Mouse (Mus musculus) spleen, postnatal 4 days (tissue): ENCODE results near the gene Ttc3.
"Not testable (repeated sequence)": the region's sequence is repeated elsewhere in the genome, so short reads cannot be mapped to it uniquely, and the experiment has no call there.

Source experiments
- DNase-seq, 2 experiments: peaks; one replicate each; pipeline ENCODE4 v3.0.0; 2022; ENCODE audit warnings: low spot score in 2 of 2

The Ttc3 gene

DNA sequence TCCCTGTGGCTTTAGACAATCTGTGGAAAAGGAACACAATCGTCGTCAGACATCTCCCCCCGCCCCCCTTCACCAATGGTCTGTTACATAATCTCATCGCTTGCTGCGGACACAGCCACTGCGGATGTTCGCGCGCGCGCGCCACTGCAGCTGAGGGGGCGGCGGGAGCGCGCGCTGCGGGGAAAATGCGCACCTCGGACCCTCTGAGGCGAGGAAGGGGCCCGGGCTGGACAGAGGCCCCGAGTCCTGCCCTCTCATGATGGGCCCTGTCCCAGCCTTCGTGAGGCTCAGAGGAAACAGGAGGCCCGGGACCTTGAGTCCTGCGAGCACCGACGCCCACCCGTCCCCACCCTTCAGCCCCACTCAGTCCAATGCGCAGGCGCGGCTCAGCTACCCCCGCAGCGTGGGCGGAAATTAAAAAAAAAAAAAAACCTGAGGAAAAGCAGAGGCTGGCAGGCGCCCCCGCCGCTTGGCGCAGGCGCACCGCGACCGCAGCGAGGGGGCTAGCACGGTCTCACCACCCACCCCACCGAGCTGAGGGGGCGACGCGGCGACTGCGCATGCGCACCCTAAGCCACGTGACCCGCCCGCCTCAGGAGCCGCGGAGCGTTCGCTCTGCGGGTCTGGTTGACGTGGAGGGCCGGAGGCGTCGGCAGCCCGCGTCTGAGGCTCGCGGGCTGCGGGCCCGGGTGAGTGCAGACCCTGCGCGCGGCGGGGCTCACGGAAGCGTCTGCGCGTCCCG, at the start of gene Ttc3:
TSS of gene Ttc3 (plus strand) at position 446 of the 742 bp plus-strand sequence.
- DNase-seq = peak; percentile 85 to 94

DNA sequence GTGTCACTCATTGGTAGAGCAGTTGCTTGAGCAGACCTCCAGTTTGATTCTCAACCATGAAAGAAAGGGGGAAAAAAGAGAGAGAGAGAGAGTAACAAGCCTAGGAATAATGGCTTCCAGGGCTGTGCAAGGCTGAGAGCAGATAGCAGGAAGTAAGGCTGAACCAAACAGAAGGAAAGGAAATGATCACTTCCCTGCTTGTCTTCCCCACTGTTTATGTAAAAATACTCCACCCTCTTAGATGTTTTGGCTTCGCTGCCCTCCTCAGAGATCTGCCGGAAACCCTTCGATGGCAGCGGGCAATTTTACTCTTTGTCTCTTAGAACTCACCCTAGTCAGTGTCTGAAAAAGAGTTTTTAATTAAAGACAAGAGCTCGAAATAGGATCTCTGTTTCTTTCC, 46.7 kb upstream of the Ttc3 start:
- DNase-seq = no peak

DNA sequence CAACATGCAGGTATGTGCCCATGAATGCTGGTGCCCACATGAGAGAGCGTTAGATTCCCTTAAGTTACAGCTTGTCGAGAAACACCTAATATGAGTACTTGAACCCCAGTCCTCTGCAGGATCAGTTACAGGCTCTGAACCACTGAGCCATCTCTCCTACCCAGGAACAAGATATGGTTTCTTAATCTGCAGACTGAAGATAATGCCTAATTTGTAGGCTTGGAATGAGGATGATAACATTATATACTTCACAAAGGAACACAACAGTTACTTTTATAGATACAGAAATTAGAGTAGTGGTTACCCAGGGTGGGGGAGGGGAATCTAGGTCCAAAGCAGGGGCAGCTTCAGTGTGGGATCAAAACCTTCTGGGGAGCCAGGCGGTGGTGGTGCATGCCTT, 44.4 kb upstream of the Ttc3 start:
- no peak for DNase-seq

DNA sequence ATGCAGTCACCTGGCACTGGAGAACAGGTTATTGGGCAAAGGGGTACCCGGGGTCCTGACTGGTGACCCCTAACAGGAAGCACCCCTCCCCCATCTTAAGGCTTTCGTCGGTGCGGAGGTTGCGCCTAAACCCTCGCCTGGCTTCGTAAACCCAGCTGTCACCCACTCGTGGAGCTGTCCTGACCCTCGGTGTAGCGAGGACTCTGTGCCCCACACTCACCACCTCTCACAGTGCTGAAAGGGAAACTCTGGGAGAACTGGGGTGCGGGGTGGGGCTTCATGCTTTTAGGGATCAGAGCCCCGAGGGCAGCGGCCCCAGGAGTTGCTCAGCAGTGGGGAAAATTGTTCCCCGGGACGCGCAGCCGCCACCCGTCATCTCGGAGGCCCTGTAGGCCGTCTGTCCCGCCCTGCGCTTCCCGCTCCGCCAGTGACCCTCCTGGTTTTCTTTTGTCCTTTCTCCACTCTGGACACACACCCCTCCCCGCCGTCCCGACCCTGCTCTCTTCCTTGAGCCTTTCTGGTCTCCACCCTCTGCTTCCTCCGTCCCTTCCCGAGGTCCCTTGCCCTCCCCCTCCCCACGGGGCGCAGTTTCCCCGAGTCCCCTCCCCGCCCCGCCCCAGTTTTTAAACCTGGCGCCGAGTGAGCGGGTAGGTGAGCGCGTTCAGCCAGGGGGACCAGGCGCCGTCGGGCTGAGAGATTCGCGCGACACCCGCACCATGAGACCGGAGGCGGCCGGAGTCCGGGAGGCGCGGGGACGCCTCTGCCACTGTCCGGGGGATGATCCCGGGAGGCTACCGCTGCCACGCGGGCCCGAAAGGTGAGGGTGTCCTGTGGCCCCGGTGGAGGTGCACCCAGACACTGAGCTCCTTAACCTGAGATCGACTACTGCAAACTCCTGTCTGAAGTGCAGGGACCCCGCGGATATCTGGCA, 42.4 kb upstream of the Ttc3 start, which contains the start of gene Ripply3:
TSS of gene Ripply3 (plus strand) at position 640 of the 931 bp plus-strand sequence.
- DNase-seq = peak; percentile 21 to 72

DNA sequence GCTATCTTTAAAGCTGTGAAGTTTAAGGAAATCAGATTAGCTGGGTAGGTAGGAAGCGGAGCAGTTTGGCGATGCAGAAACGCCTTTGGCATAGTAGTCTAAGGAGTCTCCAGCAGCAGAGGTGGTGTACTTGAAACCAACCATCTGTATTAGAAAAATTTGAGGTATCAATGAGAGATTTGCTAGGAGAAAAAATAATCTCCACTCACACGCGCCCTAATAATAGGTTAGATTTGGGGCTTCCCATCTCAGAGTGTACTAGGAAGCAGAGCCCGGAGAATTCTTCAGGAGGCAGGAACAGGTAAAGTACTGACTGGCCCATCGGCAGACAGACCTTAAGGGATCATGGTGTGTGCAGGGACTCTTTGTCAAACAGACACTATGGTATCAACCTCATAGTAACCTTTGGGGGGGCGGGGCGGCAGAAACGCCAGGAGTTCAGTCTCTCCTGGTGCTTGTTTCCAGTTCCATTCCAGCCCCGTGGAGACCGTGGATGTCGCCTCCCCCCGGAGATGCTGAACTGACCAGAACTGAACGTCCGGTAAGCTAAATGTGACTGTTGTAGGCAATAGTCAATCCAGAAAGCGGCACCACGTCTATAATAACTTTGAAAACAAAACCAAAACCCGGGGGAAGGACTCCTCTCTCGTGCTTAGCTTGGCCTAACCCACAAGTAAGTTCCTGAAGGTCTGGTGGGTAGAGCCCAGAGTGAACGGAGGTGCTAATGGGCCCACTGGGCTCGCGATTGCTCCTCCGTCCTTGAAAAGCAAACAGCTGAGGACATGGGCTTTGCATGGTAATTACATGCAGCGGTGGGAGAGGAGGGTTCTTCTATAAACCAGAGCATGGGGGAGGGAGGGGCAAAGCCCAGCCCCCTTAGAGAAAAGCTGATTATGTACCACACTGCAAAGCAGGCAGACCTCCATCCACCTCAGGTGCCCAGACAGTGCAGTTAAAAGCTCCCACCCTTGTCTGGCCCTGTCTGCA, 41.2 kb upstream of the Ttc3 start:
- DNase-seq = no peak

DNA sequence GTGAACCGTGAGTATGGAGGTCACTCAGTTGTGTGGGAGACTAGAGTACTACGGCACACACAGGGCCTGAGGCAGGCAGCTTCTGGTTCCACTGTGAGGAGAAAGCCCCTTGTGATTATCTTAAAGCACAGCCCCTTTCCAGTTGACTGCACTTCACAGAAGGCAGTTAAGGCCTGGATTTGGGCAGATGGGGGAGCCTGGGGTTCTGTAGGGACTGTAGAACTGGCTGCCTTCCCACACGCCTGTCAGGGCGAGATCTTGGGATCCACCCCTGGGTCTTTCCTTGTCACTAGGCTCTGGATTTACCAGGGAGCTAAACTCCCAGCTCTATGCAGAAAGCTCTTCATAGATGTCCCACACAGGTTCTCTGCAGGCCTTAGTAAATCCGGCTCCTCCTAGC, 40.0 kb upstream of the Ttc3 start:
- no peak for DNase-seq

DNA sequence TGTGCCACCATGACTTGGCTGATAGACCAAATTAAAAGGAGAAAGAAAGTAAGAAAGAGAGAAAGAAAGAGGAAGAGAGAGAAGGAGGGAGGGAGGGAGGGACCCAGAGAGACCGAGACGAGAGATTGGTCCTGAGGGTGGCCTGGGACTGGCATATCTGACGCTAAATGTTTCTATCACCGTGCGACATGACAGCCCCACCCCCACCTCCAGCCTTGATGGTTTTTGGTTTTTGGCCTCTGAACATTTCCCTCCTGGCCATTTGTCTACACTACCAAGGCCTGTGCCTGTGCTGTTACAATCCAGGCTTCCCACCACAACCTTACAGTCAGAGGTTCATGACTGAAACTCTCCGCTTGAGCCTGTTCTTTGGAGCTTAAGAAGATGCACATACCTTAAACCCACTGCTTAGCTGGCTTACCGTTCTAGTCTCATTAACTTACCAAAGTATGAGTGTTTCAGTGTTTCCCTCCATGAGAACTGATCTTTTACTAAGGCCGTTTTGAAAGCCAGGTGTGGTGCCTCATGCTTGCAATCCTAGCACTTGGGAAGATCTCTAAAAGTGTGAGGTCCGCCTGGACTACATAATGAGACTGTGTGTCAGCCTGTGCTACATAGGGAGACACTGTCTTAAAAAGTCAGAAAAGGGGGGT, 39.1 kb upstream of the Ttc3 start:
- DNase-seq = no peak

DNA sequence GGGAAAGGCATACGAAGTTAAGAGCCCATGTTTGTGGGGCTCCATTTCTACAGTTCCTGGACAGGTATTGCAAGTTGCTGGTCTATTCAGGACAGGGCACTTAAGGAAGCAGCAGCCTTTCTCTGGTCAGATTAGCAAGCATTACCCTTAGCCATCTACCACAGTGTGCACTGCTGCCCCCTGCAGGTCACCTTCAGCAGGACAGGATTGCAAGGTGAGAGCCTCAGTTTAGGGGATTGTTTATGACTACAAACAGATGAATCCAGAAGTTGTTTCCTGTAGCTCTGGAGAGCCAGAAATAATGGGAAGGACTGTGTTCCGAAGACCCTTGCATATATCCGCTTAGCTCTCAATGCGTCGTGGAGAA, 38.5 kb upstream of the Ttc3 start:
- peak; percentile 72 to 92 for DNase-seq

DNA sequence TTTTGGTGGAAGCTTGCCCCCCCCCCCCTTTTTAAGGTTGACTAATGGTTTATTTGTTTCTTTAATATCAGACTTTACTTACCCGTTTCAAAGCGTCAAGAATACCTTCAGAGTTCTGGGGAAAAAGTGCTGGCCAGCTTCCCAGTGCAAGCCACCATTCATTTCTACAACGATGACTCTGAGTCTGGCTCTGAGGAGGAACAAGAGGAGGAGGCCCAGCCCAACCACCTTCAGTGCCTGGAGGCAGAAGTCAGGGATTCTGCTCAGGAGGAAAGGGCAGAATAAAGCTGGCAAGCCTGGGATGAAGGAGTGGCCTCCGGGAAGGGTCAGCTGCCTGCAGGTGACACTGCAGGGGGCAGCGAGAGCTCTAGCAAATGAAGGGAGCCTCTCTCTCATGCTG, 34.8 kb upstream of the Ttc3 start:
- no peak for DNase-seq

DNA sequence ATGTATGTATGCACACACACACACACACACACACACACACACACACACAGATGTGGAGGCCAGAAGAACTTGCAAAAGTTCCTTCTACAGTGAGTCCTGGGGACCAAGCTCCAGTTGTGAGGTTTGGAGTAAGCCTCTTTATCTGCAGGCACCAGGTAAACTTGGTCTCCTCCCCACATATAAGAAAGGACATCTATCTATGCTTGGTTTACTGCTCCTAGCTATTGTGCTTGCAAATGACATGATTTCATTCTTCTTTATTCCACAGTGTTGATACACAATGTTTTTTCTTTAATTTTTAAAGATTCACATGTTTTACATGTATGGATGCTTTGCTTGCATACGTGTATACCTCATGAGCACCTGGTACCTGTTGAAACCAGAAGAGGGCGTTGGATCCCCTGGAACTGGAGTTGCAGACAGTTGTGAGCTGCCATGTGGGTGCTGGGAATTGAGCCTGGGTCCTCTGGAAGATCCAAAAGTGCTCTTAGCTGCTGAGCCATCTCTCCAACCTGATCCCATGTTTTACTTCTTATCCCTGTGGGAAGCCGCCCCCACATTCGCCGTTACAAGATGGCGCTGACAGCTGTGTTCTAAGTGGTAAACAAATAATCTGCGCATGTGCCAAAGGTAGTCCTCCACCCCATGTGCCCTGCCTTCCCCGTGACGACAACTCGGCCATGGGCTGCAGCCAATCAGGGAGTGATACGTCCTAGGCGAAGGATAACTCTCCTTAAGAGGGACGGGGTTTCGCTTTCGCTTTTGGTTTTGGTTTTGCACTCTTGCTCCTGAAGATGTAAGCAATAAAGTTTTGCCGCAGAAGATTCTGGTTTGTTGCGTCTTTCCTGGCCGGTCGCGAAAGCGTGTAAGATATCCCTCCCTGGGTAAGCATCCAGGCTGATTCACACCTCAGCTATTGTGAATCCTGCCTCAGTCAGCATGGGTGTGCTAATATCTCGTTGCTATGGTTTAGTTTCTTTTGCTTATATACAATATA, 31.0 kb upstream of the Ttc3 start:
- not testable (repeated sequence) for DNase-seq

DNA sequence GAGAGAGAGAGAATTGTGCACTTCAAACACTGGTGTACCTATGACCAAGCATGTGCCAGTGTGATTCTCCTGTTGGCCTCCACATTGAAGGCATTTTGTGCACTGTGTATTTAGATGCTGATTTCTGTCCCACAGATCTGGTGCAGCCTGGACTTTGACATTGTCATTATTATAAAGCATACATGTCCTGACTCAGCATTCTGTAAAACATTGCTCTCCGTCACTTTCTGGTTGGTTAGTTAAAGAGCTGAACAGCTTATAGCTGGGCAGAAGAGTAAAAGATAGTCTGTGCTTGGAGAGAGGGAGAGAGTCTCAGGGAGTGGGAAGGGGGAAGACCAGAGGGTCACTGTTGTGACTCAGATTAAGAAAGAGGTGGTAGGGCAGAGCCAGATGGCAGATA, 24.7 kb upstream of the Ttc3 start:
- no peak for DNase-seq

DNA sequence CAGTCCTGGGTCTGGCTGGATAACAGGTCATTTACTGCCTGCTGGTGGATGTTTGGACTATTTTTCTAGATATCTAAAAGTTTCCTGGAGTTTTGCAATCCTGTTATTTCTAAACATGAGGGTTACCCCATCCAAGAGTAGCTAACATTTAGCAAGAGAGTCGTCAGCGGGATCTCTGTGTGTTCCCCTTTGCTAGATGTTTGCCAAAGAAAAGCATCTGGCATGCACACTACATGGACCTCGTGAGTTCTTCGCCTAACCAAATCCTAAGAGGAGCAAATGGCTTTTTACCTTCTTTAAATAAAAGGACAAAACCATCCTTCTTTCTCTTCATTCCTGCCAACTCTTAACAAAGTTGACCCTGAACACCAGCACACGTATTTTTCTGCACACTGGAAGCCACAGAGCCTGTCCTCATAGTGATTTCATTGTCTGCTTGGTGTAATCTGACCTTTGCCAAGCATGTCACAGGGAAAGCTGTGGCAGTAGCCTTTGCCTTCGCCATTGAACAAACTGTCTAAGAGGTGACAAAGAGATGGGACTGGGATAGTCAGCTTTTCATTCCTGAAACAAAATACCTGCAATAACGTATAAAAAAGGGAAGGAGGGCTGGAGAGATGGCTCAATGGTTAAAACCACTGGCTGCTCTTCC, 23.2 kb upstream of the Ttc3 start:
- DNase-seq = no peak

DNA sequence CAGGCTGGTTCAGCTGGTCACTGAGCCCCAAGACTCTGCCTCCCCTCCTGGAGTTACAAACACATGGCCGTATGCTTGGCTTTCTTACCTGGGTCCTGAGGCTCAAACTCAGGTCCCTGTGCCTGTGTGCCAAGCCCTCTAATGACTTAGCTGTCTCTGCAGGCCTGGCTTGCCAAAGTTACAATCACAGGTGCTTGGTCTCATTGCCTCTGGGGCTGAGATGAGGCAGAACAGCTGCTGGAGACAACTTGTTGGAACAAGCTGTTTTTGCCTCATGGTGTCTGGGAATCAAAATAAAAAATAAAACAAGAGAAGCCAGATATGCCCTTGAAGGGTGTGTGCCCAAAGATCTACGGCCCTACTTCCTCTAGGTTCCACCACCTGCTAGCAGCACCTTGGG, 21.6 kb upstream of the Ttc3 start:
- no peak for DNase-seq

DNA sequence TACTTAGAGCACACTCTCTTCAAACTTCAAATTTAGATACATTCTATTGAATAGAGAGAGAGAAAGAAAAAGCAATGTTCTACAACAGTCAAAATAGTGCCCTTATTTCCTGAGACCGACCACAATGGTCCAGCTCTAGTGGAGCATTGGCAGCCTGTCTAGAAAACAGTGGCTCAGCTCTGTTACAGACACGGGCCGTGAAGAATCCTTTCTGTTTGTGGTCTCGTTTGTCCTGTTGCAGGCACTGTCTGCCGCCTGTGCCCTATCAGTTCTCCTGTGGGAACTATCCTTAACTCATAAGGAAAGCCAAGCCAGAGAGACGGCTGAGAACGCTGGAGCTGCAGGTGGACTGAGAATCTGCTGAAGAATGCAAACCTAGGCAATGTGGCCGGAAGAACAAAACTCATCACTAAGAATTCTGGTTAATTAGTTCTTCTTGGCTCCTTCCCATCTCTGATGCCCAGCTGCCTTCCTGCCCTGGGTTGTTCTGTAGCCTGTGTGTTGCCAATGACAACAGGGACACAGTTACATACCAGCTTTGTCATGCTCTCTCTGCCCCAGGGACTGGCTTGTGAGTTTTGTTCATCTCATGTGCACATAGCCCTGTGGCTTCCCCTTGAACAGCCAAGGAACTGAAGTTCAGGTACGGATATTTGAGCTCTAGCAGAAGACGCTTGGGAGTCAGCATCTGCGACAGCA, 20.7 kb upstream of the Ttc3 start:
- no peak for DNase-seq

DNA sequence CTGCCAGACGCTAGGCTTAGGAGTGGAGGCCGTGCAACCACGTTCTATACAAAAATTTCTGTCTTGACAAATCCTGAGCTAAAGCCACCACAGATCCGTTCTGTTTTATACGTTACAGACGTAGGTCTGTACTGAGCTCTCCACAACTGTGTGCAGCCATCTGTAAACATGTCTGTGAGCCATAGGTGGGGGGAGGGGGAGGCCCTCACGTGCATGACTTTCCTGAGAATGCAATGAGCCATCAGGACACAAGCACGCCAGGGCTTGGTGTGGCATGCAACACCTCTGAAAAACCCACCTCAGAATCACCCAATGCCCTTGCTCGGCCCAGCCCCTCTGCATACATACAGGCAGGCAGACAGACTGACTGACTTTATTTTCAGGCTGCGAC, 20.1 kb upstream of the Ttc3 start:
- no peak for DNase-seq

DNA sequence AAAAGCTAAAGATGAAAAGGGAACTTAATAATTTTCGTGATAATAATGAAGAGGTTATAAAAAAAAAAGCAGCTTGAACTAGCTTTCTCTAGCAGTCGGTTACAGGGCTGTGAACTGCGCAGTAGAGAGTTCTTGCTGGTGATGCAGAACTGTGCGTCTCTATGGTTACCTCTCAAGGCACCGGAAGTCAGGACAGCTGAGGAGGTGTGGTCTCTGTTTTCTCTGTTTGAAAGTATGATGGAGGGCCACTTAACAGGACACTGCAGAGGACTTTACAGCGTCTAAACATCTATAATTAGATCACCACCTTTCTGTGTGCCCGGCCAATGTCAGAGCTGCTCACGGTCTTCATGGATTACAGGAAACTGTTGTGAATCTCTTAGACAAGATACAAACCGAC, 16.0 kb upstream of the Ttc3 start:
- DNase-seq = no peak

DNA sequence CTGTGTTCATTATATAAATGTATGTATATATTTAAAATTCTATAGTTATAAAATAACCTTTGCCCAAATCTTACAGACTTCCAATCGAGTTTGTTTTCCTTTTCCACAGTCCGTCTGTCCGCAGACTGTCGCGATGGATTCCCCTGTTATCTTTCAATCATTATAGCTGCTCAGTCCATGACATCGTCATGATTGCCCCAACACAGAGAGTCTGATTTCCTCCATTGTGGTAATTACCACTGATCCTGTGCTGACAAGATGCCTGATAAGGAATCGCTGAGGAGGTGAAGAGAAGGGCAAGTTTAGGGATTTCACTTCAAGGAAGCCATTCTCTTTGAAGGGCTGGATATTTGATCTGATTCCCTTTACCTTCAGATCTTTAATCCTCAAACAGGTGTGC, 14.4 kb upstream of the Ttc3 start:
- no peak for DNase-seq

DNA sequence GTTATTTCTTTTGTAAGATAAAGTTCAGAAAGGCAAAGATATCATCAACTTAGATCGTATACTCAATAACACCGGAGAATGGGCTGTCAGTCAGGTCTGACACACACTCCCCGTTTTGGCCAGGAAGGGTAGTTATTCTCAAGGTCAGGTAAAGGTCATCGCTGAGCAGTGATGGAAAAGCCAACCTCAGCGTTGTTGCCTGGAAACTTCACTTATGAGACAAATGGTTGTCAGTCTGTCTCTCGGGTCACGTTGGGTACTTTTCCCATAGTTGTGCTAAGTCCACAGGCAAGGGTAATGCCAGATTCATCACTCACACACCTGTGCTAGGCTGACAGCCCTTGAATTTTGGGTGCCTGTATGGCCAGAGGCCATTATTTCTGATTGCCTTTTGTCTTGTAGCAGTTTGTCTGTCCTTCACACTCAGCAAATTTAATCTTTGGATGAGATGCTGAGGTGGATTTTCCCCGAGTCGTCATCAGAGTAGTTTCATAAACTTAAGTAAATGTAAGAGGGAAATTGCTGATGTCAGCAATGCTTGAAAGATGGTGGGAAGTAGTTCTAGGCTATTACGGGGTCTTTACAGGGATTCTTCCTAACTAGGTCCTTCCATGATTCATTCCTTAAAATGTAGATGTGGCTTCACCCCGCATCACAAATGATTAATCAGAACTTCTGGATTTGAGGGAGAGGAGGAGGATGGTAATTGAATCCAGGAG, 13.5 kb upstream of the Ttc3 start:
- DNase-seq = no peak
